Mouse (Mus musculus) ES-E14 (cell line): ENCODE measurements around the gene Plce1.

Source experiments
- HCFC1 ChIP-seq: IDR thresholded peaks from 2 replicates; pipeline ENCODE4 v1.6.1; 2012; ENCODE audit warnings: low read length, inconsistent platforms, borderline replicate concordance; ENCODE audit not compliant: insufficient read depth
- ZC3H11A ChIP-seq: IDR thresholded peaks from 2 replicates; pipeline ENCODE4 v1.6.1; 2012; ENCODE audit warnings: low read depth, mild to moderate bottlenecking, inconsistent platforms, low read length, borderline replicate concordance
- ZNF384 ChIP-seq: IDR thresholded peaks from 2 replicates; pipeline ENCODE4 v1.6.1; 2012; ENCODE audit warnings: low read depth, low read length, inconsistent platforms

- TF ChIP-seq ZC3H11A = no peak
- TF ChIP-seq HCFC1 = no peak
- TF ChIP-seq ZNF384 = no peak
Observed at GRCm38 (mm10) chr19:38678655-38679054, 197.7 kb downstream of the Plce1 start.
